21 mouse cellular contexts compared by ENCODE assay signal in the genomic region with DNA sequence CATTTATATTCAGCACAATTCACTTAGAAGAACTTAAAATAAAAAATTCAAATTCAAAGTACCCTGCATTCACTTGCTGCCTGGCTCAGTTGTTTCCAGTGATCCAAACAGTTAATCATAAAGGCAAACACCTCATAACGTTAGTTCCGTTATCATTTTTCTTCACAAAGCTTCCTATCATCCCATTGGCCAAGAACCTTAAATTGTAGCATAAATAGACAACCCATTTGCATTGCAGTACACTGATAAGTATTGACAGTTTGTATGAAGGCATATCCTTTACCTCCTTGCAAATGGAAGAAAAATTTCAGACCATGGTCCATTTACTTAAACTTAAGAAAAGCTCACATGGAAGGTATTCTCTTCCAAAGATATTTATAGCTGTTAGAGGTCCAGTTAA. TPM values are rescaled to one million over a fixed set of nuclear protein-coding genes. Genes with fewer than 3 reads are reported as not detected.
"Had no signal": no experiment of that assay in that cellular context is flagged by ENCODE, and none has a peak within 500 bp of the region (broad histone marks: within the 10 kb centered on the region; RNA-seq: fewer than 3 reads in every experiment).

No protein-coding gene starts in this region.

- H3K9me3 ChIP-seq: neural tube, embryonic 13.5 days; neural tube, embryonic 15.5 days; stomach, embryonic 15.5 days had no signal

- H3K4me2 ChIP-seq: neural tube, embryonic 13.5 days; neural tube, embryonic 15.5 days; stomach, embryonic 15.5 days had no signal

- H3K27me3 ChIP-seq: neural tube, embryonic 13.5 days; neural tube, embryonic 15.5 days; stomach, embryonic 15.5 days had no signal

- H3K9ac ChIP-seq: neural tube, embryonic 13.5 days; neural tube, embryonic 15.5 days; stomach, embryonic 15.5 days had no signal

- H3K4me1 ChIP-seq: neural tube, embryonic 13.5 days; neural tube, embryonic 15.5 days; stomach, embryonic 15.5 days had no signal

- H3K36me3 ChIP-seq: stomach, embryonic 15.5 days had no signal

- DNase-seq: retina, postnatal 1 day; right cerebral cortex, adult 18-20 months; right cerebral cortex, postnatal 14 days; right cerebral cortex, postnatal 25 days; right cerebral cortex, postnatal 4 days; spleen, adult 18-20 months; thymus, adult 18-20 months; thymus, adult 2 months; thymus, postnatal 14 days; thymus, postnatal 25 days; thymus, postnatal 36 days; thymus, postnatal 4 days had no signal

- H3K27ac ChIP-seq: neural tube, embryonic 13.5 days; neural tube, embryonic 15.5 days; stomach, embryonic 15.5 days; stomach, postnatal 0 days had no signal

- H3K4me3 ChIP-seq: neural tube, embryonic 13.5 days; neural tube, embryonic 15.5 days; stomach, embryonic 15.5 days had no signal

RNA-seq across cellular contexts. Expression of a gene that starts 18.0 kb away (rescaled TPM):
- total RNA-seq: neutrophil, adult 5-6 weeks had no signal
- polyA plus RNA-seq: spleen, adult 2 months had no signal

RNA-seq across cellular contexts. Expression of a gene that starts 37.1 kb away (rescaled TPM):
- total RNA-seq: neutrophil, adult 5-6 weeks had no signal
- polyA plus RNA-seq: small intestine, adult 2 months; spleen, adult 2 months; testis, adult 2 months; thymus, adult 2 months; thymus, postnatal 0 days had no signal

RNA-seq across cellular contexts. Expression of a gene that starts 49.7 kb away (rescaled TPM):
- polyA plus RNA-seq: spleen, adult 2 months had no signal
